Mouse (Mus musculus) cerebellum, adult 18-20 months (tissue): ENCODE measurements around the gene Alkbh6.
A peak's percentile ranks its signal among the peaks of the same experiment; 100 is the strongest.

Source experiments
- DNase-seq, 2 experiments: peaks; one replicate each; pipeline ENCODE4 v3.0.0; 2021

The Alkbh6 gene

DNA sequence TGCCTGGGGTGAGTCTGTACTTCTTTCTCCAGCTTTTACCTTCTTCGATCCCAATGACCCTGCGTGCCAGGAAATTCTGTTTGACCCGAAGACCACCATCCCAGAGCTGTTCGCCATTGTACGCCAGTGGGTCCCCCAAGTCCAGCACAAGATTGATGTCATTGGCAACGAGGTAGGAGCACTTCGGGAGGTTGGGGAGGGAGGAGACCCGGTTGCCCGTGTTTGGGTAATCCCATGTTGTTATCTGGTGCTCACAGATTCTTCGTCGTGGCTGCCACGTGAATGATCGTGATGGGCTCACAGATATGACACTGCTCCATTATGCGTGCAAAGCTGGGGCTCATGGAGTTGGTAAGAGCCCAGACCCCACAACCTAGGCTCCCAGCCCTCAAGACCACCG lies 11.7 kb upstream of the Alkbh6 start:
- DNase-seq, result peak in 1 of 2 experiments; percentile 9

DNA sequence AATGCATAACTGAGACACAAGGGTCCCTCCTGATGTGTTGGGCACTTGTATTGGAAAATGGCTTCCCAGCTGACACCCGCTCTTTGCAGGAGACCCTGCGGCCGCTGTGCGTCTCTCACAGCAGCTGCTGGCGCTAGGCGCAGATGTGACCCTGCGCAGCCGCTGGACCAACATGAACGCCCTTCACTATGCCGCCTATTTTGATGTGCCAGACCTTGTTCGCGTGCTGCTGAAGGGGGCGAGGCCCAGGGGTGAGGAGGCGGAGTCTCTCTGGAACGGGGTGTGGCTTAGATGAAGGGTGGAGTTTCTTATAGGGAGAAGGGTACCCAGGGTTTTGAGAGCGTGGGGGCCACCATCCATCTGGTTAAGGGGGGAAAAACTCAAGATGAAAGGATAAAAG lies 11.3 kb upstream of the Alkbh6 start:
- peak; percentile 28 to 40 for DNase-seq

DNA sequence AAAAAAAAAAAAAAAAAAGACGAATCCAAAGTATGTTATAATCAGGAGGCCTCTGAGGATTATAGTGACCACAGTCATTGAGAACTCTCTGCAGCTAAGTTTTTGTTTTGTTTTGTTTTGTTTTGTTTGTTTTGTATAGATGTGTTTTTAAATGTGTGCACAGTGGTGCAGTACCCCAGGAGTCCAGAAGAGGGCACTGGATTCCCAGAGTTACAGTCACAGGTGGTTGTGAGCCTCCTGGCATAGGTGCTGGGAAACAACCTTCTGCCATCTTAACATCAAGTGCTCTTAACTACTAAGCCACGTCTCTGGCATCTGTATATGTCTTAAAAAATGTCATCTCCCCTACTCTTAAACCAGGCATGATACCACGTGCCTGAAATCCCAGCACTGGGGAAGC lies 7.6 kb upstream of the Alkbh6 start:
- DNase-seq, result peak in 1 of 2 experiments; percentile 66

DNA sequence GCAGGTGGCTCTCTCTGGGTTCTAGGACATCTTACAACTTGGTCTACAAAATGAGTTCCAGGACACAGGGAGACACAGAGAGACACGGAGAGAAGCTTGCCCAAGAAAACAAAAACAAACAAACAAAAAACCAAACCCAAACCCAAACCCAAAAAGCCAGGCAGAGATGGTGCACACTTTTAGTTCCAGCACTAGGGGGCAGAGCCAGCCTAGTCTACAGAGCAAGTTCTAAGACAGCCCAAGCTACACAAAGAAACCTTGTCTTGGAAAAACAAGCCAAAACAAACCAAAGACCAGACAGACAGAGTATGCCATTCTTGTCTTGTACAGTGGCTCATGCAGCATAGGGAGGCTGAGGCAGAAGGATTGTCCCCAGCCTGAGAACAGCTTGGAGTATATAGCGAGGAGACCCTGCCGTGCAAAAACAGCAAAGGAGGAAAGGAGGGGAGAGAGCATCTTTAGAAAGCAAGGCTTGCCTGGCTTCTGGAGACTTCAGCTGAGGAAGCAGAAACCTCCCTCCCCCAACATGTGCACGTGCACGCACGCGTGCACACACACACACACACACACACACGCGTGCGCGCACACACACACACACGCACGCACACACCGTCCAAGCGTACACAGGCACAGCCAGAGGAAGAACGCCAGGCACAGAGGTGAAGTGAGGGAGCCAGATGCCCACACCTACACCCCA lies 2.3 kb upstream of the Alkbh6 start:
- DNase-seq, result peak in 1 of 2 experiments; percentile 33

DNA sequence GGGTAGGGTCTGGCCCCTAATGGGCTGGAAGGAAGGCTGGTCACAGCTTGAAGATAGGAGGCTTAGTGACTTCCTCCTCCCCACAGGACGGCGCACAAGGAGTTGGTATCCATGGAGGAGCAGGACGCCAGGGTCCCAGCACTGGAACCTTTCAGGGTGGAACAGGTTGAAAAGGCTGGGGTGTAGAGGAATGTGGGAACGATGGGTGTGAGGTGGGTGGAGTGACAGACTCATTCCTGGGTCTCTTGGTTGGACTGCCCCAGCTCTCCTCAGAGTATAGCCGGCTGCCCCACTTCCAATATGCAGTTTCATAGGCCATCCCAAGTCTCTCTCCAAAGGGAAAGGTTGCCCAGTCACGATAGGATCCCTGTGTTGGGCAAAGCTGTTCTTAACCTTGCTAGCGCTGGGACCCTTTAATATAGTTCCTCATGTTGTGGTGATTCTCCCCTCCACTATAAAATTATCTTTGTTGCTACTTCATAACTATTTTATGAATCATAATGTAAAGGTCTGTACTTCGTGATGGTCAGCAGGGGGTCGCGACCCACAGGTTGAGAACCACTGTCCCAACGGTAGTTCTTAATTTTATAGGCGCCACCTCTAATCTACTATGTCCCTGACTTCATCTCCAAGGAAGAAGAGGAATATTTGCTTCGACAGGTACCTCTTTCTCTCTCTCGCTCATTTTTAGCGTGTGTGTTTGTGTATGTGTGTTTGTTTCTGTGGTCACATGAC lies 1.0 kb downstream of the Alkbh6 start:
- DNase-seq, result no peak

DNA sequence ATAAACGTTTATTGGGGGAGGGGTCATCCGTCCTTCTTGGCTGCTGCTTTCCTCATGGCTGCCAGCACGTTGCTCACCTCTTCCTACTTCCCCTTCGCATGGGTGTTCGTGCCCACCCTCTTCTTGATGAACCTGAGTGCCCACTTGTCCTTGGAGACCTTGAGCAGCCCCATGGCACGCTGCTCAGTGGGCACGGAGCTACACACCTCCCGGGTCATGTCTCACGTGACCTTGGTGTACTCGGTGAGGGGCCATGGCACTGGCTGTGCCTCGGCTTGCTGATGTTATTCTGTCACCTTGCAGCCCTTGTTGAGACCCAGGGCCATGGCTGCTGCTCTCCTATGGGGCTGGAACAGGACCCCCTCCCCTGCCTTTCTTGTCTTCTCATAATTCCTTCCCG lies 1.6 kb downstream of the Alkbh6 start:
- DNase-seq, result no peak

DNA sequence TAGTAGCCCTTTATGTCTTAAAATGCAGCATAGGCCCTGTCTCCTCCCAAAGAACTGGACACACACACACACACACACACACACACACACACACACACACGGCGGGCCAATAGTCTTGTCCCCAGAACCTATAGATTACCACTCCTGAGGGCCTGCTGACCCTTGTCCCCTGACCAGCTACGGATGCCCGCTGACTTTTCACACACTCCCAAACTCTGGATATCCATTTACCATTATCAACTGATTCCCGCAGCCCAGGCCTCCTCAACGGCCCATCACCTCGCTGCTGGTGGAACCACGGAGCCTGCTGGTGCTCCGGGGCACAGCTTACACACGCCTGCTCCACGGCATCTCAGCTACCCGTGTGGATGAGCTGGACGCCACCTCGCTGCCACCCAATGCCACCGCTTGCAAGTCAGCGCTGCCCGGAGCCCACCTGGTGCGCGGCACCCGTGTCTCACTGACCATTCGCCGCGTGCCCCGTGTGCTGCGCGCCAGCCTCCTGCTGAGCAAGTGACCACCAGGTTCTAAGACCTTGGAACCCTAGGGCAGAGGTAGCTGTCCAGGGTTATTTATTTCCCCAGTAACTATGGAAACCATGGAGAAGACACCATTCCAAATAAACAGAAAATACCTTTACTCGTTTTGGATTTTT lies 5.3 kb downstream of the Alkbh6 start:
- DNase-seq, result peak in 1 of 2 experiments; percentile 23

DNA sequence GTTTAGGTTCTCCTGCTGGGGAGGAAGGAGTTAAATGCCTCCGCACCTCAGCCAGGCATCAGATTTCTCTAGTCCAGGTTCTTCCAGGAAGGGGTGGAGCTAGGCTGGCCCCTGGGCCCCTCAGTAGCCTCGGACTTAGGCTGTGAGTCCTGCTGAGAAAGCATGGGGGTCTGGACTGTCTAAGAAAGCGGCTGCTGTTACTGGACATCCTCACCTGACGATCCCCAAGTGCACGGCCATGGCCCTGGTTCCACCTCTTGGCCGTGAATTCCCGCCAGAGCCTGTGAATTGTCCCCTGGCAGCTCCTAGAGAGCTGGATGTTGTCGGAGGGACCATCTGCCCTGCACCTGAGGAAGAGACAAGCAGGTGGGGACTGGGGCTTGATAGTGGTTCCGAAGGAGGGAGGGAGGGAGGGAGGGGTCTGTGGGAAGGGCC lies 6.2 kb downstream of the Alkbh6 start, which contains the start of gene Syne4:
Gene Syne4 (plus strand): TSS at position 87 of the 435 bp plus-strand sequence.
- peak in 1 of 2 experiments; percentile 46 for DNase-seq

DNA sequence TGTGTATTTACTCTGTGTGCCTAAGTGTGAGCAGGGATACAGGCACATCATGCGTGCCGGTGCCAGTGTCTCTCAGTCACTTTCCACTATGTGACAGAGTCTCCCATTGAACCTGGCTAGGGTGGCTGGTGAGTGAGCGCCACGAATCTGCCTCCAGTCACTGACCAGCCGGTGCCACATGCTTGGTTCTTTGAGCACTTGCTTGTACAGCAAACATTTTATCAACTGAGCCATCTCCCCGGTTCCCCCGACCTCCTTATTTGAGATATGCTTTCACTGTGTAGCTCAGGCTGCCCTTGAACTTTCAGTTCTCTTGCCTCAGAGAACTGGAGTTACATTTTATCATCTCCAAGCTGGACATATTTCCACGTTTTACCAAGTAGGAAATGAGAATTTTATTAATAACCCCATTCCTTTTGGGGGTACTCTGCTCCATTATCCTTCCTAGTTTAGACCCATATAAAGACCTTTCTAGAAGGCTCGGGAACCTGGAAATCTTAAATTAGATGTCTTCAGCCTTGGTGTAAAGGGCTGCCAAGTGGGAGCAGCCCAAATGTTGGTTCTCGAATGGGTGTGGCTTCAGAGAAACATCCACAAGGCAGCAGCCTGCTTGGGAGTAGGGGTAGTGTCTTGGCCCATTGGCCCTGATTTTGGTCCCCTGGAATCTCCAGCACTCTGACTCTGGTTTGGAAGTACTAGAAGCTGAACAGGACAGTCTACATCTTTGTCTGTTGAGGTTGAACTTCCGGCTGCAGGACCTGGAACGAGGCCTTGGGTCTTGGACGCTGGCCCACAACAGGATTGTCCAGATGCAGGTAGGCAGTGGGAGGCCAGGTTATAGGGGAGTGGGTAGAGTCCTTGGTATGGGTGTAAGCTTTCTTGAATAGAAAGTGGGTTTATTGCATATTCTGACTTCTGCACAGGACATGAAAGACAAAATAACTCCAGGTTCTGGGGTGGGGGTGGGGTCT lies 7.3 kb downstream of the Alkbh6 start:
- peak in 1 of 2 experiments; percentile 38 for DNase-seq

DNA sequence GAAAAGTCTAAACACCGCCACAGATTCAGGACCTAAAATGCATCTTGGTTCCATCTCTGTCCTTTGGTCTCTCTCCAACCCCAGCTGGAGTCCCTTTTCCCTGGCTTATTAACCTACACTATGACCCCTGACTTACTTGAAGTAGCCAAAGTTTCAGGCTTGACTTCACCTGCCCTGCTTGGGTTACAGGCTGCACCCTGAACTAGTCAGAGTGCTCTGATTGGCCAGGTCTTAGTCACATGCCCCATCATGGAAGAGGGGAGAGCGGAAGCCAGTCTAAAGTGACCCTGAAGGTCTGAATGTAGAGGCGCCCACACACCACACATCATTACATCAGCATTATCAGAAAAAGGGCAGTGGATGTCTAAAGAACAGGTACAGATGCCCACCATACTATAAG lies 9.6 kb downstream of the Alkbh6 start:
- DNase-seq, result no peak

DNA sequence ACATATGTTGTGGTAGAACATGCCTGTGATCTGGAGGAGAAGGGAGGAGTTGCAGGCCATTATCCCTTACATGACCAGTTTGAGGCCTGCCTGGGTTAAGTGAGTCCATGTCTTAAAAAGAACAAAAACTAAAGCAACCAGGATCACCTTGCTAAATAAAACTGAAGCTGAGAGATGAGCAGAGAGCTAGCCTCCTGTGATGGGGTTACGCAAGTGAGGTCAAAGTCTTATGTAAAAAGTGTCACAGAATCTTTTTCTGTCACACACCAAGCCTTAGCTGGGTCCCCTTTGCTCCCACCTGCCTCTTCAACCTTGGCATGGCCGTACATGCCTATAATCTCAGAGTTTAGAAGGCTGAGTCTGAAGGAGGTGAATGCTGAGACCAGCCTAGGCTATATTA lies 12.4 kb downstream of the Alkbh6 start:
- no peak for DNase-seq

DNA sequence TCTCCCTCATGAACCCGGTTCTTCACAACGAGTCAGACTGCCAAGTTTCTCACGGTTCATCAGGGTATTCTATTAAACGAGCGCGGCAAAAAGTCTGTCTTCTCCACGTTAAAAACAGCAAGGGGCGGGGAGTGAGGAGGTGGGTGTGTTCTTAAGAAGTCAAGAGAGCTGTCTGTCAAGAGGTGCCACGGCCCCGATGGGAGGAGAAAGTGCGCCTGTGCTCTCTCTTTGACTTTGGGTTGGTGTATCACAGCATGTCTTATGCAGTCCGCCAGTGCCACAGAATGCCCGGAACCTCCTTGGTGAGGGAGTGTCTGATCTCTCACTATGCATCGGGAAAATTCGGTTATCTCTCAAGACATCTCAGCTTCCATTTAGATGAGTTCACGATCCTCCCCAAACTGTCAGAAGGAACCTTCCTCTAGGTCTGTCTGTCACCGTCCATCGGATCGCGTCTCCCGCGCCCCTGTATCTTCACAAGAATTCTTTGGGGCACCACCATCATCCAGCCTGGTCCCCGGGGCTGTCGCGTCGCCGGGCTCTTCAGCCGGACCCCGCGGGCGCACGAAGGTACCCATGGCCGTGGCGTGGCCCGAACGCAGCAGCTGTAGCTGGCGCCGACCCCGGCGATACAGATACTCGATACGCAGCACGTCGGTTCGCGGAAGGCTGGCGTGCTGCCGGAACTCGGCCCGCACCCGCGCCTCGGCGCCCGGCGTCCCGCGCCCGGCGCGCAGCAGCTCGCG lies 13.2 kb downstream of the Alkbh6 start, which contains the start of gene E130208F15Rik:
Gene E130208F15Rik (plus strand): TSS at position 202 of the 746 bp plus-strand sequence.
- DNase-seq, result peak; percentile 74 to 82

DNA sequence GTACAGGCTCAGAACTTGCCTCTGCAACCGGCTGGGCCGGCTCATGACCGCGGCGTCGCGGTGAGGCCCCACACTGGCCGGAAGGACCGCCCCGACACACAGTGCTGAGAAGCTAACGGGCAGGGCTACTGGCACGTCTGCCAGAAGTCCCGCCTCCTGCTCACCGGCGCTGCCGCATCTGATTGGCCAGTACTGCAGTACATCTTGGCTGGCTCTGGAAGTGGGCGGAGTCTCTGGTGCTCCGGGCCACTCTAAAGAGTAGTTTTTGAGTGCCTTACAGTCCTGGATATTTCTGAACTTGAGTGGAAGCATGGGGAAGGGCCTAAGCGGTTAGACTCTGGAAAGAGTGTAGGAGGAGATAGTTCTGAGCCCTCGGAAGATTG lies 13.8 kb downstream of the Alkbh6 start:
- peak; percentile 97 to 99 for DNase-seq

DNA sequence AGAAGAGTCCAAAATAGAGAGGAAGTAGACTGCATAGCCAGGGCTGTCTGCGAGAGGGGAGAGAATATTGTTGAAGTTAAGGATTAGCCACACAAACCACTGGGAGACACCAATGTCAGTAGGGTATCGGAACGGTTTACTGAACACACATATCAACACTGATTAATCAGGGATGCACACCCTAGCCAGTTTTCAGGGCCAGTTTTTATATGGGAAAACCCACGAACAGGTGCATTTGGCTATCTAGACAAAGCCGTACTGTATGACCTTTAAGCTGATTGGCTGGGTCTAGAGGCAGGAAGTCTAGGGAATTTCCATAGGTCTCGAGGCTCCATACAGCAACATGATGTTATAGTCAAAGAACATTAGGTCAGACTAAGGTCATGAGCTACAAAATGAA lies 14.3 kb downstream of the Alkbh6 start:
- DNase-seq, result no peak

DNA sequence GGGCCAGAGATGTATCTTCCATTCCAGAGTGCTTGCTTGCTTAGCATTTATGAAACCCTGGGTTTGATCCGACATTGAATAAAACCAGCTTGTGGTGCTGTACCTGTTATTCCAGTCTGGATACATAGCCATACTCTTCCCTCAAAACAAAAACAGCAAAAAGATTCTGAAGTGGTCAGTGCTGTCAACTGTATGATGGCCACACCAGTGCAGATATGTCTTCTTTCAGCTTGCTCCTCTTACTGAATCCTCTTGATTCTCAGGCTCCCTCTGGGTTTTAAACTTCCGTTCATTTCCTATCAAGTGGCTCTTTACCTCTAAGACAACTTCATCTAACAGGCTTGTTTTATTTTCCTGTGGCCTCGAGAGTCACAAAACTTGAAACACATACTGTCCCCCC lies 15.3 kb downstream of the Alkbh6 start, which contains the start of gene Sdhaf1:
Gene Sdhaf1 (minus strand): TSS at position 101 of the 400 bp plus-strand sequence.
- DNase-seq, result no peak

DNA sequence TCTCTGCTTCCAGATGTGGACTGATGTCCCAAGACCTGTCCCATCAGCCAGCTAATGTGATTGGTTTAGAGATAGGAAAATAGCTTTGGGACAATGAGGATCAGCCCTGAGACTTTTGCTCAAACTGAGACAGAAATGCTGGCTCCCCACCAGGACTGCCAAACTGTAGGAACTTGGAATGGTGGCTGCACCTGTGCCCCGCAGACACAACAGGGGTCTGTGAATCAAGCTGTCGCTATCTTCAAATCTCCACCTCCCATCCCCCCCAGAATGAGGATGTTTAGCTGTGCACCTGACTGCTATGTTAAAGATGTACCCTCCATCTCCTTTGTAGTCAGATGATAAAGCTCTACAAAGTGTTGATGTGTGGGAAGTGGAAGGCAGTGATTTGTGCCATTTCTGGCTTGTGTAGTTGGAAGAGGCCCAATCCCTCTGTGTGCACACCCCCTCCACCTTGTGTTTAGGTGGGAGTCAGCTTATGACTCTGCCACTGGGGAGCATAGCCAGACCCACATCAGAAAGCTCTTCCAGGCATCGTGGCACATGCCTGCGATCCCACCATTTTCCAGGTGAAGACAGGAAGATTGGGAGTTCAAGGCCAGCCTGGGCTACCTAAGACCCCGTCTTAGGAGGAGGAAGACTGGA lies 15.9 kb downstream of the Alkbh6 start:
- no peak for DNase-seq

DNA sequence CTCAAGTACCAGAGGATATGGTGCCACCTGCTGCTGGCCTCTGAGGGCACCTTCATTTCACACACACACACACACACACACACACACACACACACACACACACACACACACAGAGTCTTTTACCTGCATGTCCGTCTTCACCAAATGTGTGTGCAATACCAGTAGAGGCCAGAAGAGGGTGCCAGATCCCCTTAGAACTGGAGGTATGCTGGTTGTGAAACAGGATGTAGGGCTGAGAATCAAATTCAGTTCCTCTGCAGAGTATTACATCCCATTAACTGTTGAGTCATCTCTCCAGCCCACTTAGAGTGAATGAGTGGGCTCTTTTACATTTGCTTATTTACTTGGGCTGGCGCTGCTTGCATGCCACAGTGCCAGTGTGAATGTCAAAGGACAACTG lies 16.8 kb downstream of the Alkbh6 start:
- DNase-seq, result no peak

DNA sequence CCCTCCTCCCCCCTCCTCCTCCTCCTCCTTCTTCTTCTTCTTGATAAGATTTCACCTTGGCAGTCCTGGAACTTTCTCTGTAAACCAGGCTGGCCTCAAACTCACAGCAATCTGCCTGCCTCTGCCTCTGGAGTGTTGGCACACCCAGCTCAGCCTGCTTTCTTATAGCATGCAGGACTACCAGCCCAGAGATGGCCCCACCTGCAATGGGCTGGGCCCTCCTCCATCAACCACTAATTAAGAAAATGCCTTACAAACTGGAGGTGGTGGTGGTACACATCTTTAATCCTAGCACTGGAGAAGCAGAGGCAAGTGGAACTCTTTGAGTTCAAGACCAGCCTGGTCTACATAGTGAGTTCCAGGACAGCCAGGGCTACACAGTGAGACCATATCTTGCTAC lies 17.9 kb downstream of the Alkbh6 start:
- DNase-seq, result peak in 1 of 2 experiments; percentile 26

DNA sequence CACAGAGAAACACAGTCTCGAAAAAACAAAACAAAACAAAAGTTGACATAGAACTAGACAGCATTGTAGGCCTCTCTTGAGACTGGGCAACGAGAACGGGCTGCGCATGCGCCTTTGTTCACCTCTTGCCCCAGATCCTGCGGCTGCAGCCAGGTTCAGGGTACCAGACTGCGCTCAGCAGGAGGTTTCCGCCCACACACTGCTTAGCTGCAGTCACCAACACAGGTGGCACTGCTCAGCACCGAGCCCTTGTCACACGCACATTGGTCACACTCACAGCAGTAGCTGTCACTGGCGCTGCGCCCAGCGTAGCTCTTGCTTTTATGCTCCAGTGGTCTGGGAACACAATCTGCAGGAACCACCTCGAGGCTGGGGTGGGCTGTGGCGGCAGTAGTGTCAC lies 18.6 kb downstream of the Alkbh6 start:
- peak; percentile 96 to 97 for DNase-seq

DNA sequence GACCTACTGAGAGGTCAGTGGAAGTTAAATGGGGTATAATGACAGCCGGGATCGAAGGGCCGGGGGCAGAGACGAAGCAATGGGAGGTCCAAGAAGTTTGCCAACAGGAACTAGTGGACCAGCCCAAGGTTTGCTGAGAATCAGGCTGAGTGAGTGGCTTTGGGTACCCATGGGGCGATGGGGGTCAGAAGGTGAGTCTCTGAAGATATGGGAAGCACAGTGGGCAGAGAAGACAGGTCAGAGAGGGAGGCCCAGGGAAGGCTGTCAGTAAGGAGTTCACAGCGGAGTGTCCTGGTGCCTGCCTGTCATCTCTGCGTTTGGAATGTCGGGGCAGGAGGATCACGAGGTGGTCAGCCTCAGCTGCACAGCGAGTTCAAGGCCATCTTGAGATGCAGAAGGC lies 19.9 kb downstream of the Alkbh6 start:
- no peak for DNase-seq

DNA sequence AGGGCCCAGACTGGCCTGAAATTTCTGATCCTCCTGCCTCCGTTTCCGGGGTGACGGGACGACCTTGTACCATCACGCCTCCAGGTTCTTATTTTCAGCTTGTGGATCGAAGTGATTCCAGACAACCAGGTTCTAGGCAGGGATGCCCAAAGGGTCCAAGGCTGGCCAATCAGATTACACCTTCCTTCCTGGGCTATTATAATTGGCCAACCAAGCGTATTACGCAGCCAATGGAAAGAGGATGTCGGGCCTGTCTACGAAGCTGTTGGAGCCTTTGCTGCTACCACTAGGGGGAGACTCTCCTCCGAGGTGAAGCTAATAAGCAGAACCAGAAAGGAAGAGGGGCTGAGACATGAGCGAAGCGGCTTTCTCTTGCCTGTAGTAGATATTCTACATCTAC lies 23.4 kb downstream of the Alkbh6 start:
- peak; percentile 90 to 97 for DNase-seq
